Mouse (Mus musculus) embryonic fibroblast, embryonic 13.5 days (primary cell): ENCODE data around the gene Notch3.

Experiments
- CTCF ChIP-seq: IDR thresholded peaks from 2 replicates; pipeline ENCODE4 v1.5.1; 2011; ENCODE audit warnings: mild to moderate bottlenecking, control low read depth, low read length, moderate library complexity, borderline replicate concordance; ENCODE audit not compliant: insufficient read depth
- POLR2A ChIP-seq: IDR thresholded peaks from 2 replicates; pipeline ENCODE4 v1.6.1; 2011; ENCODE audit warnings: low read depth, mild to moderate bottlenecking, control low read depth, low read length, moderate library complexity

GRCm38 (mm10) chr17:32113255-32113522 is 53.5 kb downstream of the Notch3 start:
- TF ChIP-seq POLR2A = no peak
- TF ChIP-seq CTCF = no peak
